Mouse (Mus musculus): Measurements from ENCODE around the gene Ccnd2. TPM values are rescaled to one million over a fixed set of nuclear protein-coding genes. Genes with fewer than 3 reads are reported as not detected.
A peak's percentile ranks its signal among the peaks of the same experiment; 100 is the strongest.

The Ccnd2 gene
- total and polyA plus RNA-seq, 3 experiments: 42.4 to 255 (median 146) TPM

GRCm38 (mm10) chr6:127146322-127146947 is 5.6 kb downstream of the Ccnd2 start:
- in situ Hi-C loops (cut with MboI; ENCODE audit: low pct_ligation_motif_present, low pct_unique_long_range_greater_than_20kb, low sequenced_read_pairs): loop anchor here (5.0 to 10.0 kb wide), 2 partner anchors 216 to 308 kb away; no protein-coding TSS in a partner anchor
- TF ChIP-seq ZMIZ1 (IDR thresholded peaks at IDR 0.05; ENCODE audit: low read depth, low read length) (0 out of 2 replicates have a peak, but pooled peaks have one; percentile 3), POLR2A (IDR thresholded peaks at IDR 0.05; ENCODE audit: low read depth, low read length) (peak; percentile 31; the same call in 1 of the 2 replicates), POLR2AphosphoS2 (IDR thresholded peaks at IDR 0.05; ENCODE audit: low read depth, low read length) (peak; percentile 94), ZKSCAN1 (IDR thresholded peaks at IDR 0.05; ENCODE audit: borderline replicate concordance, low read depth, low read length) (no peak)
- peaks cover 16 to 69% of the 10 kb centered on the region in 2 experiments for H3K4me1 ChIP-seq (ENCODE audit: control insufficient read depth in 1 of 2, insufficient read depth in 2 of 2)
- no peaks in the 10 kb centered on the region for H3K27me3 ChIP-seq (replicated peaks)
- H3K79me2 ChIP-seq (replicated peaks; ENCODE audit: control insufficient read depth, extremely low read depth, insufficient read depth, poor library complexity, severe bottlenecking): peaks cover 31% of the 10 kb centered on the region
- H3K4me3 ChIP-seq (replicated peaks in 1 of 3; ENCODE audit: low read depth in 2 of 3, low read length in 2 of 3, poor library complexity in 1 of 3): no peak overlapping the region
- no peak overlapping the region for H3K27ac ChIP-seq (ENCODE audit: insufficient read depth, low read depth)
- no peaks in the 10 kb centered on the region for H3K9me3 ChIP-seq (replicated peaks; ENCODE audit: low read length)
- dilution Hi-C loops (cut with MboI; ENCODE audit: extremely low pct_ligation_motif_present, extremely low pct_unique_long_range_greater_than_20kb, low sequenced_read_pairs): no loop called here
- H3K9ac ChIP-seq (ENCODE audit: insufficient read depth, low read depth): no peak overlapping the region
- no peak overlapping the region for H3K4me2 ChIP-seq (ENCODE audit: insufficient read depth, low read depth, poor library complexity, severe bottlenecking)
- no peak for DNase-seq (ENCODE audit: extremely low read depth)
- peaks cover 51 to 68% of the 10 kb centered on the region in 2 experiments for H3K36me3 ChIP-seq (replicated peaks in 1 of 2; ENCODE audit: control insufficient read depth in 1 of 2, insufficient read depth in 1 of 2, low read length in 1 of 2)

DNA sequence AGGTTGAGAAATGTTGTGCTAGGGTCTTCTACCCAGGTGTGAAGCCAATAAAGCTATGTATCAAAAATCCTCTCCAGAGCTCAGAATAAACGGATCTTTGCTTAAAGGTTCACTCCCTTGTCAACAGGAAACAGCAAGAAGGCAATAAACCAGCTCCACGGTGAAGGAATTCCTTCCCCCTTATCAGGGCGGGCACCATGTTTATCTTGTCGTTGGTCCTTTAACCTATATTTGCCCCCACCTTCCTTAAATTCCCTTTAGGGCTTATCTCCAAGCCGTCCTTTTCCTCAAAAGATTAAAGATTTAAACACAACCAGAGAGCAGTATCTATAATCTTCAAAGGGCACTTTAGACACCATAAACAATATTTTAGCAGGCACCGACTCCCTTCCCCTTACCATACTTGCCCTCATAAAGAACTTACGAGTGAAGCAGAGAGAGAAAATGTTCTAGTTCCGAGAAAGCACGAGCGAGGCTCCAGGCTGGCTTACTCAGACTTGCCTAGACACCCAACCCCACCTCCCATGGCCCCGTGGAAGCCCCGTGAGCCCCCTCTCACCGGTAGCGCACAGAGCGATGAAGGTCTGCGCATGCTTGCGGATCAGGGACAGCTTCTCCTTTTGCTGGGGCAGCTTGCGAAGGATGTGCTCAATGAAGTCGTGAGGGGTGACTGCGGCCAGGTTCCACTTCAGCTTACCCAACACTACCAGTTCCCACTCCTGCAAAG is 6.4 kb downstream of the Ccnd2 start:
- in situ Hi-C loops (cut with MboI; ENCODE audit: low pct_ligation_motif_present, low pct_unique_long_range_greater_than_20kb, low sequenced_read_pairs): loop anchor here (5.0 to 10.0 kb wide), 2 partner anchors 217 to 309 kb away; no protein-coding TSS in a partner anchor
- Histone ChIP-seq H3K9me3 (replicated peaks; ENCODE audit: low read length) (no peaks in the 10 kb centered on the region), H3K4me3 (replicated peaks in 1 of 3; ENCODE audit: low read depth in 2 of 3, low read length in 2 of 3, poor library complexity in 1 of 3) (no peak overlapping the region), H3K79me2 (replicated peaks; ENCODE audit: control insufficient read depth, extremely low read depth, insufficient read depth, poor library complexity, severe bottlenecking) (peaks cover 30% of the 10 kb centered on the region), H3K36me3 (replicated peaks in 1 of 2; ENCODE audit: control insufficient read depth in 1 of 2, insufficient read depth in 1 of 2, low read length in 1 of 2) (peaks cover 59 to 76% of the 10 kb centered on the region in 2 experiments), H3K27ac (ENCODE audit: insufficient read depth, low read depth) (no peak overlapping the region), H3K4me2 (ENCODE audit: insufficient read depth, low read depth, poor library complexity, severe bottlenecking) (no peak overlapping the region), H3K9ac (ENCODE audit: insufficient read depth, low read depth) (no peak overlapping the region), H3K27me3 (replicated peaks) (no peaks in the 10 kb centered on the region), H3K4me1 (ENCODE audit: control insufficient read depth in 1 of 2, insufficient read depth in 2 of 2) (peaks cover 16 to 65% of the 10 kb centered on the region in 2 experiments)
- dilution Hi-C loops (cut with MboI; ENCODE audit: extremely low pct_ligation_motif_present, extremely low pct_unique_long_range_greater_than_20kb, low sequenced_read_pairs): no loop called here
- no peak for TF ChIP-seq MAZ (IDR thresholded peaks at IDR 0.05; ENCODE audit: low read depth, low read length)
- TF ChIP-seq SIN3A (IDR thresholded peaks at IDR 0.05; ENCODE audit: low read length): no peak
- TF ChIP-seq NRF1 (IDR thresholded peaks at IDR 0.05; ENCODE audit: low read depth, low read length): no peak
- TF ChIP-seq NELFE (IDR thresholded peaks at IDR 0.05; ENCODE audit: low read depth, low read length): no peak
- no peak for TF ChIP-seq SMC3 (IDR thresholded peaks at IDR 0.05; ENCODE audit: low read depth, low read length)
- no peak for TF ChIP-seq JUN (IDR thresholded peaks at IDR 0.05; ENCODE audit: insufficient read depth, low read depth, low read length)
- no peak for TF ChIP-seq ZC3H11A (IDR thresholded peaks at IDR 0.05; ENCODE audit: low read depth, low read length)
- no peak for TF ChIP-seq USF2 (conservative IDR thresholded peaks at IDR 0.05; ENCODE audit: low read depth, low read length)
- TF ChIP-seq HCFC1 (IDR thresholded peaks at IDR 0.05; ENCODE audit: low read depth, low read length): no peak
- no peak for DNase-seq (ENCODE audit: extremely low read depth)

Data from CH12.LX (cell line).